Mouse (Mus musculus): Measurements from ENCODE around the gene Rnf168. TPM values are rescaled to one million over a fixed set of nuclear protein-coding genes. Genes with fewer than 3 reads are reported as not detected.
"Not testable (repeated sequence)": the region's sequence is repeated elsewhere in the genome, so short reads cannot be mapped to it uniquely, and the experiment has no call there.

Gene Rnf168
- 27.5 and 35.2 TPM in 2 replicates for polyA plus RNA-seq (2015; fragmentation: Nextera tagmentation; extraction: Ambion mirVana)

DNA sequence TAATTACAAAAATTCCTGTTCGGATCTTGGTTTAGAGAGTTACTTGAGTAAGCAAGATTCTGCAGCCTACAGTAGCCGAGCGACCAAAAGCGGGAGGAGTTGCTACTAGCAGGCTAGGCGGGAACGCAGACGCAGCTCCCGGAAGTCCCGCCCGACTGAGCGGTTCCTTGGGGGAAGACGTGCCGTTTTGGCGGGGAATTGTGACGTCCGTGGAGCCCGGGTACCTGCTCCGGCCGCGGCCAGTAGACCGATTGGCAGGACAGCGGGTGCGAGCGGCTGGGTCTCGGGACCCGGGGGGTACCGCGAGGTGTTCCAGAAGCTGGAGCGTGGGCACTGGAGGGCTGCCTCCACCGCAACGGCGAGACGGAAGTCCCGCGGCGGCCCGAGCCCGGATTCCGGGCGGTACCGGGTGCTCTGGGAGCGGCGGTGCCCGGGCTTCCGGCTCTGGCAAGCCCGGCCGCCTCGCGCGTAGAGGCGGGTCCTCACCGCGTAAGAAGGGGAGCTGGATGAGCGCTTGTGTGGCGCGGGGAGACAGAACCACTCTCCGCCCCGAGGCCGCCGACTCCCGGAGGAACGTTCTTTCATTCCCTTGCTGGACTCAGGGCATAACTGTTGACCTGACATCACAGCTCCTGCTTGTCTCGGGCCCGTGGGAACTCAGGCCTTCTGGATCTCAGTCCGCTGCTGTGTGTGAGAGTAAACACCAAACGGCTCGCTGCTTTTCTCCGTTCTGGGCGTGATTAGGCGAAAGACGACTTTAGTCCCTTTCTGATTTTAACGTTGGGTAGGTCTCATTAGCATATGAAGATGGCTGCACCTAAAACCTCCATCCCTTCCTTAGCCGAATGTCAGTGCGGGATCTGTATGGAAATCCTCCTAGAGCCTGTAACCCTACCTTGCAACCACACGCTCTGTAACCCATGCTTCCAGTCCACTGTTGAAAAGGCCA is at the start of gene Rnf168:
Gene Rnf168 (plus strand): TSS at position 152 of the 949 bp plus-strand sequence.
- H3K4me1 ChIP-seq (replicated peaks; ENCODE audit: control insufficient read depth, insufficient read depth, low read length): peaks cover 24% of the 10 kb centered on the region
- H3K9me3 ChIP-seq (ENCODE audit: control insufficient read depth, low read length): no peaks in the 10 kb centered on the region
- peak; percentile 97 for ATAC-seq
- H3K9ac ChIP-seq (replicated peaks; ENCODE audit: low read depth, low read length): peak within 1 kb of the TSS; percentile 94
- under 1% methylated on average over 75 of the region's 75 CpGs for WGBS
- H3K36me3 ChIP-seq (ENCODE audit: control insufficient read depth, insufficient read depth): no peaks in the 10 kb centered on the region
- peak within 1 kb of the TSS; percentile 96 for H3K27ac ChIP-seq (ENCODE audit: low read length)
- peak within 1 kb of the TSS; percentile 68 for H3K4me2 ChIP-seq (ENCODE audit: low read length)
- H3K27me3 ChIP-seq (replicated peaks; ENCODE audit: control insufficient read depth, insufficient read depth, low read length): no peaks in the 10 kb centered on the region
- H3K4me3 ChIP-seq (replicated peaks; ENCODE audit: low read length): peak within 1 kb of the TSS; percentile 93

DNA sequence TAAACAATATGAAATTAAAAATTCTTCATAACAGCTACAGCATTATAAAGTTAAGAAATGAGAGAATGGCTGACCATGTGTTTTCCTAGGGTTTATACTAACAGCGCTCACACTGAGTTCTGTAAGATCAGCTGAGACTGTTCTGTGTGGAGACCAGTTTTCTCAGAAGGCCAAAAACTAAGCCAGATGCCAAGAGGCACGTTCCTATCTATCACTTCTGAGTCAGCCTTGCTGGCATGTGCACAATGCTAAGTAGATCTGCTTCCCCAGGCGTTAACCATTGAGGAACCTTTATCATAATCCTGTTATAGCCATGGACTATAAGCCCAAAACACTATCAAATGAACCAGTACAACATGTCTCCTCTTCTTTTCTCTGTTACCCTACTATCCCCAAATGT is 45.2 kb upstream of the Rnf168 start:
- WGBS: 80% methylated on average over 3 of the region's 3 CpGs
- not testable (repeated sequence) for H3K27ac ChIP-seq (ENCODE audit: low read length); H3K27me3 ChIP-seq (replicated peaks; ENCODE audit: control insufficient read depth, insufficient read depth, low read length); H3K36me3 ChIP-seq (ENCODE audit: control insufficient read depth, insufficient read depth); H3K9ac ChIP-seq (replicated peaks; ENCODE audit: low read depth, low read length); H3K4me1 ChIP-seq (replicated peaks; ENCODE audit: control insufficient read depth, insufficient read depth, low read length); H3K4me2 ChIP-seq (ENCODE audit: low read length); ATAC-seq; H3K4me3 ChIP-seq (replicated peaks; ENCODE audit: low read length); H3K9me3 ChIP-seq (ENCODE audit: control insufficient read depth, low read length)

DNA sequence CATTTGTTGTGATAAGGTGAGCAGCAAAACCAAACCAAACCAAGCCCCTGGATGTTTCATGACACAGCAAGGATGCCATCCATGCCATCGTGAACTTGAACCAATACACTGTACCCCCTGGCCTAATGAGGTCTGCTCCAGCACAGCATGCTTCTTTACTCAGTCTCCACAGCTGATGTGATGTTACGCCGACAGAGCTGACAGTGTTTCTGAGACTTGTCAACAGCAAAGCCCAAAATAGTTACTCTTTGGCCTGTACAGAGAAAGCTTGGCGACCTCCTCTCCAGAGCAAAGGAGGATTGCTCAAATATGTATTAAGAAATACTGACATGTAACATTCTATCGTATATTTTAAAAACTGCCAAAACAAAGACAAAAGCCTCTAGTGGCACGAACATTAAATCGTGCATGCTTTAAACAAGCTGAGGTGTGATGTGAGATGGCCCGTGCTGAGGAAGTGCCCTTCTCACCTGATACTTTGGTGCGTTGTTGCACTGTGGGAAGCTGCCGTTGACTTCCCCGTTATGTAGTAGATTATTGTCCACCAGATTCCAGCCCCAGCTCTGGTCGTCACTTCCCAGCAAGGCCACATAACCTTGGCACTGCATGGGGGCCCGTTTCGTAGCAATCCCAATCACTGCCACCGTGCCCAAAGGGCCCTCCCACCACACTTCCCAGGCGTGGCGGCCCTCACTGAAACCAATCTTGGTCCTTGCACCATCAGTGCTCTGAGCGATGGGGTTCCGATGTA is 39.2 kb upstream of the Rnf168 start:
- Histone ChIP-seq H3K4me2 (ENCODE audit: low read length) (no peak overlapping the region), H3K36me3 (ENCODE audit: control insufficient read depth, insufficient read depth) (peaks cover 9% of the 10 kb centered on the region), H3K9me3 (ENCODE audit: control insufficient read depth, low read length) (no peaks in the 10 kb centered on the region), H3K4me3 (replicated peaks; ENCODE audit: low read length) (no peak overlapping the region), H3K9ac (replicated peaks; ENCODE audit: low read depth, low read length) (no peak overlapping the region), H3K27me3 (replicated peaks; ENCODE audit: control insufficient read depth, insufficient read depth, low read length) (no peaks in the 10 kb centered on the region), H3K27ac (ENCODE audit: low read length) (no peak overlapping the region), H3K4me1 (replicated peaks; ENCODE audit: control insufficient read depth, insufficient read depth, low read length) (no peaks in the 10 kb centered on the region)
- ATAC-seq: no peak
- WGBS: 92% methylated on average over 19 of the region's 19 CpGs

DNA sequence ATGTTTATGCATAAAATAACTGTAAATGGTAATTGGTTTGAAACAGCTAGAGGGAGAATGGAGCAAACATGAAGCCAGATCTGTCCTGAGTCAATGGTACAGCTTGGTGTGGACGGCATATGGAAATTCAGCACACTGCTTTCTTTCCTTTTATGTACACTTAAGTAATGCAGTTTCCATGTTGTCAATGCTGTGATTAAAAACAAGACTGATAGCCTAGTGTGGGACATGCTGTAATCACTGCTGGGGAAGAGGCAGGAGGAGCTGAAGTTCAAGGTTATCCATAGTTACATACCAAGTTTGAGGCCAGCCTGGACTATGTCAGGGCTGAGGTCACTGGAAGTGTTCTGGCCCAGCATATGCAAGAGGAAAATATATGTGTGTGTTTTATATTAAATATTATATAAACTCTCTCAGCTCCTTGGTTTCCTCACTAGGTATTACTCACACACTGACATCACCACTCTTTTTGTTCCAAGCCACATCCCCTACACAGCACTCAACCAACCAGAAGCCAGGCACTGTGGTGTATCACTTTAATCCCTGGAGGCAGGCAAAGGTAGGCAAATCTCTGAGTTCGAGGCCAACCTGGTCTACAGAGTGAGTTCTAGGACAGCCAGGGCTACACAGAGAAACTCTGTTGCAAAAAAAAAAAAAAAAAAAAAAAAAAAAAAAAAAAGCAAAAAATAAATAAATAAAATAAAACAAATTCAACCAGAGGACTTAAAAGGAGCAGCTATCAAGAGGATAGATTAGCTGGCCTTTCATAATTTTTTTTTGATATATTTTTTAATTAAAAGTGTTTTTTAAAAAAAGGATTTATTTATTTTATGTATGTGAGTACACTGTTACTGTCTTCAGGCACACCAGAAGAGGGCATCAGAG is 37.6 kb upstream of the Rnf168 start:
- Histone ChIP-seq H3K4me3 (replicated peaks; ENCODE audit: low read length) (no peak overlapping the region), H3K9me3 (ENCODE audit: control insufficient read depth, low read length) (no peaks in the 10 kb centered on the region), H3K9ac (replicated peaks; ENCODE audit: low read depth, low read length) (no peak overlapping the region), H3K27ac (ENCODE audit: low read length) (no peak overlapping the region), H3K4me2 (ENCODE audit: low read length) (no peak overlapping the region), H3K27me3 (replicated peaks; ENCODE audit: control insufficient read depth, insufficient read depth, low read length) (no peaks in the 10 kb centered on the region), H3K36me3 (ENCODE audit: control insufficient read depth, insufficient read depth) (peaks cover 8% of the 10 kb centered on the region), H3K4me1 (replicated peaks; ENCODE audit: control insufficient read depth, insufficient read depth, low read length) (peaks cover 5% of the 10 kb centered on the region)
- 91% methylated on average over 2 of the region's 2 CpGs for WGBS
- no peak for ATAC-seq

DNA sequence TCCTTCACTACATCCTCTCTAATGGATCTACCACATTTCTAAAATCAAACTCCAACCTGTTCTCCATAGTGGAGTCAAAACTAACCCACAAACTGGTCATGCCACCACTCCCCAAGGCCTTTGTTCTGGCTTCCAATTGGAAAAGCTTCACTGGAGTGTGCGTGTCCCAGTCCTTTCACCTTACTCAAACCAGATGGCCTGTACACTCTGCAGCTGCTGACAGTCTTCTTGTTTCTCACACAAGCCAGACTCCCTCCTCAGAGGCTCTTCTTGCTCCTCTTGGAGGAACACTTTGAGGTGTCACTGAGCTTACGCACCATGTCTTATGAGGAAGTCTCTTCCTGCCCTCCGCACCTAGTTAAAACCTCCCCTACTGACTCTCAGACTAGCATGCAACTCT is 33.4 kb upstream of the Rnf168 start:
- Histone ChIP-seq H3K4me3 (replicated peaks; ENCODE audit: low read length) (no peak overlapping the region), H3K4me1 (replicated peaks; ENCODE audit: control insufficient read depth, insufficient read depth, low read length) (peaks cover 25% of the 10 kb centered on the region), H3K4me2 (ENCODE audit: low read length) (no peak overlapping the region), H3K27ac (ENCODE audit: low read length) (no peak overlapping the region), H3K9ac (replicated peaks; ENCODE audit: low read depth, low read length) (no peak overlapping the region), H3K9me3 (ENCODE audit: control insufficient read depth, low read length) (no peaks in the 10 kb centered on the region), H3K36me3 (ENCODE audit: control insufficient read depth, insufficient read depth) (no peaks in the 10 kb centered on the region), H3K27me3 (replicated peaks; ENCODE audit: control insufficient read depth, insufficient read depth, low read length) (no peaks in the 10 kb centered on the region)
- 94% methylated on average over 3 of the region's 3 CpGs for WGBS
- ATAC-seq: no peak

DNA sequence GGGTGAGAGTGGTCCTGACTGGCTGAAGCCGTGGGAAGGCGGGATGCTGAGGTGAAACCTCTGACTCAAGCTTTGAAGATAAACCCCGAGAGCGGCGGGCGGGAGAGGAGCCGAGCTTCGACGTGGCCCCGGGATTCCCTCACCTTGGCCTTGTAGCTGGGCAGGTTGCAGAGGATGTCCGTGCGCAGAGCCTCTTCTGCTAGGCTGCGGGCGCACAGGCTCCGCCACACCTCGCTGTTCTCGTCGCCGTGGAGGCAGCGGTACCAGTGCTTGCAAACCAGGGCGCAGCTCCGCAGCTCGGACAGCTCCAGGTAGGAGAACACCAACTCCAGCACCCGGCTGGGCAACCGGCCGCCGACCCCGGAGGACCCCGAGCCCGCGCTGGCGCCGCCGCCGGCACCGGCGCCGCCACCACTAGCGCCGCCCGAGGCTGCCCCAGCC is 30.9 kb upstream of the Rnf168 start:
- H3K4me1 ChIP-seq (replicated peaks; ENCODE audit: control insufficient read depth, insufficient read depth, low read length): peaks cover 25% of the 10 kb centered on the region
- no peak; the same call in 1 of the 2 replicates for ATAC-seq
- WGBS: 0% methylated on average over 41 of the region's 41 CpGs
- no peaks in the 10 kb centered on the region for H3K36me3 ChIP-seq (ENCODE audit: control insufficient read depth, insufficient read depth)
- peak overlapping the region; percentile 68 for H3K4me3 ChIP-seq (replicated peaks; ENCODE audit: low read length)
- H3K9me3 ChIP-seq (ENCODE audit: control insufficient read depth, low read length): no peaks in the 10 kb centered on the region
- H3K27me3 ChIP-seq (replicated peaks; ENCODE audit: control insufficient read depth, insufficient read depth, low read length): no peaks in the 10 kb centered on the region
- H3K4me2 ChIP-seq (ENCODE audit: low read length): peak overlapping the region; percentile 63
- H3K27ac ChIP-seq (ENCODE audit: low read length): peak overlapping the region; percentile 89
- peak overlapping the region; percentile 86 for H3K9ac ChIP-seq (replicated peaks; ENCODE audit: low read depth, low read length)

DNA sequence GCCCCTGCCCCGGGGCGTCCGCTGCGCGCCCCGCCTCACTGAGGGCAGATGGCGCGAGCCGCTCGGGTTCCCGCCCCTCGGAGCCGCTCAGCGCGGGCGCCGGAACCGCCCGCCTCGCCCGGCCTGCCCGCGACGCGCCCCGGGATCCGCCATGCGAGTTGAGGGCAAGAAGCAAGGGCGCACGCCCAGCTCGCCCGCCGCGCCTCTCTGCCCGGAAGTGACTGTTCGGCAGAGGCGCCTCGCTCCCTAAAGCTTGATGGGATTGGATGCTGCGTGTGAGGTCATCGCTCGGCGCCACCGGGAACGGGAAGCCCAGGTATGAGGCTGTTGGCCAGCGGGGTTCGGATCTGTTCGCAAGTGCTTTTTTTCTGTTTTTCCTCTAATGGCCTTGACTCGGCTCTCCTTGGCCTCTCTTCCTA is 30.3 kb upstream of the Rnf168 start, which contains the start of the genes Fbxo45 and Wdr53:
Gene Fbxo45 (minus strand): TSS at position 207 of the 419 bp plus-strand sequence.
Gene Wdr53 (plus strand): TSS at position 276 of the 419 bp plus-strand sequence.
- Histone ChIP-seq H3K9ac (replicated peaks; ENCODE audit: low read depth, low read length) (peak within 1 kb of the TSS; percentile 86), H3K4me1 (replicated peaks; ENCODE audit: control insufficient read depth, insufficient read depth, low read length) (peaks cover 25% of the 10 kb centered on the region), H3K27ac (ENCODE audit: low read length) (peak within 1 kb of the TSS; percentile 89), H3K36me3 (ENCODE audit: control insufficient read depth, insufficient read depth) (no peaks in the 10 kb centered on the region), H3K4me2 (ENCODE audit: low read length) (peak within 1 kb of the TSS; percentile 89), H3K9me3 (ENCODE audit: control insufficient read depth, low read length) (no peaks in the 10 kb centered on the region), H3K4me3 (replicated peaks; ENCODE audit: low read length) (peak within 1 kb of the TSS; percentile 68), H3K27me3 (replicated peaks; ENCODE audit: control insufficient read depth, insufficient read depth, low read length) (no peaks in the 10 kb centered on the region)
- 0% methylated on average over 44 of the region's 48 CpGs for WGBS
- ATAC-seq: peak; percentile 100

DNA sequence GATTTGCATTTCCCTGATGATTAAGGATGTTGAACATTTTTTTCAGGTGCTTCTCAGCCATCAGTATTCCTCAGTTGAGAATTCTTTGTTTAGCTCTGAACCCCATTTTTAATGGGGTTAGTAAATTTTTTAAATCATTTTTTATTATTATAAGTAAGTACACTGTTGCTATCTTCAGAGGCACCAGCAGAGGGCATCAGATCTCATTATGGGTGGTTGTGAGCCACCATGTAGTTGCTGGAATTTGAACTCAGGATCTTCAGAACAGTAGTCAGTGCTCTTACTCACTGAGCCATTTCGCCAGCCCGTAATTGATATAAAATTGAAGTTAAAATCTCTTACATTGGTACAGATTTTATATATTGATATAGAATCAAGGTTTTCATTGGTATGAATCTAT is 13.0 kb upstream of the Rnf168 start:
- H3K4me2 ChIP-seq (ENCODE audit: low read length): not testable (repeated sequence)

More for the DNA sequence above, 13.0 kb upstream of the Rnf168 start:
- not testable (repeated sequence) for H3K27me3 ChIP-seq (replicated peaks; ENCODE audit: control insufficient read depth, insufficient read depth, low read length); H3K27ac ChIP-seq (ENCODE audit: low read length); H3K4me3 ChIP-seq (replicated peaks; ENCODE audit: low read length); ATAC-seq; H3K9ac ChIP-seq (replicated peaks; ENCODE audit: low read depth, low read length); H3K36me3 ChIP-seq (ENCODE audit: control insufficient read depth, insufficient read depth); H3K4me1 ChIP-seq (replicated peaks; ENCODE audit: control insufficient read depth, insufficient read depth, low read length); H3K9me3 ChIP-seq (ENCODE audit: control insufficient read depth, low read length)
- 97% methylated on average over 2 of the region's 2 CpGs for WGBS

Measured in forebrain, embryonic 16.5 days (tissue).